Mouse (Mus musculus) erythroblast, embryonic 14.5 days (primary cell): ENCODE results near the gene Tbc1d24.
"Not testable (repeated sequence)": the region's sequence is repeated elsewhere in the genome, so short reads cannot be mapped to it uniquely, and the experiment has no call there.

Experiments used
- GATA1 ChIP-seq: IDR thresholded peaks from 2 replicates; pipeline ENCODE4 v1.6.1; 2012; ENCODE audit warnings: low read length, inconsistent platforms, mixed read lengths
- TAL1 ChIP-seq: IDR thresholded peaks from 3 replicates; pipeline ENCODE4 v1.6.1; 2012; ENCODE audit warnings: low read length, inconsistent platforms, mixed read lengths

DNA sequence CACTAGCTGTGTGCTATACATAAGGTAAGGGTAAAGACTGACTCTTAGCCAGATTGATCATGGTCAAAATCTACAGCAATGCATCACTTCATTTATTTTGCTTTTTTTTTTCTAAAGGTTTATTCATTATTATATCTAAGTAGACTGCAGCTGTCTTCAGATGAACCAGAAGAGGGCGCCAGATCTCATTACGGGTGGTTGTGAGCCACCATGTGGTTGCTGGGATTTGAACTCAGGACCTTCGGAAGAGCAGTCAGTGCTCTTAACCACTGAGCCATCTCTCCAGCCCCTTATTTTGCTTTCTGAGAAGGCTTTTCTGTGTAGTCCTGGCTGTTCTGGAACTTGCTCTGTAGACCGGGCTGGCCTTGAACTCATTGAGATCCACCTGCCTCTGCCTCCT is 72.4 kb downstream of the Tbc1d24 start:
- not testable (repeated sequence) for TF ChIP-seq GATA1, TAL1
